Mouse (Mus musculus) forebrain, embryonic 12.5 days (tissue): ENCODE measurements around the gene Cilp2. TPM values are rescaled to one million over a fixed set of nuclear protein-coding genes. Genes with fewer than 3 reads are reported as not detected.

Experiments
- ATAC-seq: fragments of 200-750 bp; cut with Nextera tagmentation; 2 replicates; pipeline ENCODE4 v1.8.0; 2017; ENCODE audit warnings: moderate TSS enrichment; ENCODE audit not compliant: low FRiP score
- H3K27ac ChIP-seq: fragments of 300-500 bp; sonication (generic); 2 replicates; pipeline ENCODE4 v1.5.1; 2016; ENCODE audit warnings: mild to moderate bottlenecking
- H3K27me3 ChIP-seq: fragments of 300-500 bp; sonication (generic); 2 replicates; pipeline ENCODE4 v1.6.1; 2016; ENCODE audit warnings: mild to moderate bottlenecking
- H3K36me3 ChIP-seq: fragments of 300-500 bp; sonication (generic); replicated peaks from 2 replicates; pipeline ENCODE4 v1.6.1; 2016; ENCODE audit warnings: mild to moderate bottlenecking
- H3K4me1 ChIP-seq: fragments of 300-500 bp; sonication (generic); 2 replicates; pipeline ENCODE4 v1.6.1; 2016
- H3K4me2 ChIP-seq: fragments of 300-500 bp; sonication (generic); 2 replicates; pipeline ENCODE4 v1.6.1; 2016; ENCODE audit warnings: mild to moderate bottlenecking, moderate library complexity
- H3K4me3 ChIP-seq: fragments of 300-500 bp; sonication (generic); replicated peaks from 2 replicates; pipeline ENCODE4 v1.5.1; 2016; ENCODE audit warnings: mild to moderate bottlenecking
- H3K9ac ChIP-seq: fragments of 300-500 bp; sonication (generic); 2 replicates; pipeline ENCODE4 v1.6.1; 2016; ENCODE audit warnings: mild to moderate bottlenecking
- H3K9me3 ChIP-seq: fragments of 300-500 bp; sonication (generic); 2 replicates; pipeline ENCODE4 v1.6.1; 2016
- whole genome bisulfite sequencing: fragments of 180-500 bp; shearing (Covaris S2); methylation state at CpG from one replicate; pipeline ENCODE4 v1.1.7; 2016; 5-methylcytosine and 5-hydroxymethylcytosine counted together
- polyA plus RNA-seq: library from polyadenylated mRNA; unstranded; fragments of >200 nt; fragmentation: Nextera tagmentation; extraction: Ambion mirVana; gene quantifications from 2 replicates; pipeline ENCODE4 v1.2.1, GENCODE M21; 2016

Cilp2 gene
- polyA plus RNA-seq, 1 experiment from 2014 or later = 1.1 TPM

DNA sequence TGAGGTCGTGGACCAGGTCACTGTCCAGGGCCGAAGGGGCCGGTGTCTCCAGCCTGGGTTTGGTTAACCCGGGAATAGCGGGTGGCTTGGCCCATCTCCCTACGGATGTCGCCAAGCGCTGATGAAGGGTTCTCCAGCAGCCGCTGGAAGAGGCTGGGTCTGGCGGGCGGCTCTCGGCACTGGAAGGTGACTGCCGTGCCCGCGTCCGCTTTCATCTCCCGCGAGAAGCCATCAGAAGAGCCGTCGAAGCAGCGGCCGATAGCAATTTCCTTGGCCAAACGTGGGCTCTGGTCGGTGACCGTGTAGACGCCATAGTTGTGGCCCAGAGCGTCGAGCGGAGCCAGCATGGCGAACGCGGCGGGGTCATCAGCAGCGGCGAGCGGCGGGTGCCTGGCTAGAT, 6.6 kb downstream of the Cilp2 start:
- ATAC-seq = no peak
- no peak overlapping the region for H3K27ac ChIP-seq
- peaks cover 96% of the 10 kb centered on the region for H3K27me3 ChIP-seq
- peak overlapping the region; percentile 41 for H3K4me3 ChIP-seq
- 0 out of 2 replicates have a peak, but pooled peaks cover 3% of the 10 kb centered on the region for H3K9me3 ChIP-seq
- WGBS = 12% methylated on average over 37 of the region's 37 CpGs
- peak overlapping the region; percentile 53 for H3K4me2 ChIP-seq
- H3K4me1 ChIP-seq = peaks cover 19% of the 10 kb centered on the region
- H3K9ac ChIP-seq = no peak overlapping the region; the same call in 1 of the 2 replicates
- H3K36me3 ChIP-seq = no peaks in the 10 kb centered on the region

DNA sequence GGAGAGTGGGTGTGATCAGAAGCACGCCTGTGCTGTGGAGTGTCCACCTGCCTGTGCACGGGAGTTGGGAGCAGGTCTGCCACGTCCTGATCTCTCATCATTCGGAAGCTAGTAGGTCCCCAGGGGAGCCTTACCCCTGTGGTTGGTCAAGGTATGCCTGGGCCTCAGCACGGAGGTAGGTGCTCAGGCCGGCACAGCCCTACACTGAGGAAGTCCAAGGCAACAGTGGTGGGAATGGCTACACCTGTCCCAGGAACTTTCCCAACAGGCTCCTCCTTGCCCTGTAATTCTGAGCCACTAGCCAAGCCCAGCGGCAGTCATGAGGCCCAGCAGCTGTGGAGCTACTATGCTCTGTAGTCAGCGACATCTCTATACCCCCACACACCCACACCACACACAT, 7.8 kb downstream of the Cilp2 start:
- ATAC-seq = no peak
- Histone ChIP-seq H3K36me3 (no peaks in the 10 kb centered on the region), H3K4me1 (peaks cover 19% of the 10 kb centered on the region), H3K9me3 (0 out of 2 replicates have a peak, but pooled peaks cover 3% of the 10 kb centered on the region), H3K27me3 (peaks cover 84% of the 10 kb centered on the region), H3K27ac (no peak overlapping the region), H3K9ac (no peak overlapping the region), H3K4me2 (no peak overlapping the region), H3K4me3 (no peak overlapping the region)
- 65% methylated on average over 8 of the region's 8 CpGs for WGBS

DNA sequence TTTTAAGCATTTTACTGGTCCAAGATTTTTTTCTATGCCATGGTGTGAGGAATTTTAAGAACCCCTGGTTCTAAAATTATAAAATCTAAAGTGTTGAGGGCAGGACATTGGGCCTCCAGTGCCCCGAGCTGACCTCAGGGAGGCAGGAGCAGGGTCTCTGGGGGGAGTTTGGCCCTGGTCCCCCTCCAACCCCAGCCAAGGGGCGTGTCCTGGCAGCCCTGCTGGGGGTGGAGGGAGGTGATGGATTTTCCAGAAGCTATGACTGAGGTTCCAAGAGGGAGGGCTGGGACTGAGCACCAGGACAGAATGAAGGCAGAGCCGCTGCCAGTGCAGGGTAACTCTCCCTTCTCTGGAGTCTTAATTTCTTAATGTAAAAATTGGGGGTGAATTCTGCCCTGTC, 9.5 kb downstream of the Cilp2 start:
- WGBS = 62% methylated on average over 3 of the region's 3 CpGs
- 0 out of 2 replicates have a peak, but pooled peaks cover 3% of the 10 kb centered on the region for H3K9me3 ChIP-seq

DNA sequence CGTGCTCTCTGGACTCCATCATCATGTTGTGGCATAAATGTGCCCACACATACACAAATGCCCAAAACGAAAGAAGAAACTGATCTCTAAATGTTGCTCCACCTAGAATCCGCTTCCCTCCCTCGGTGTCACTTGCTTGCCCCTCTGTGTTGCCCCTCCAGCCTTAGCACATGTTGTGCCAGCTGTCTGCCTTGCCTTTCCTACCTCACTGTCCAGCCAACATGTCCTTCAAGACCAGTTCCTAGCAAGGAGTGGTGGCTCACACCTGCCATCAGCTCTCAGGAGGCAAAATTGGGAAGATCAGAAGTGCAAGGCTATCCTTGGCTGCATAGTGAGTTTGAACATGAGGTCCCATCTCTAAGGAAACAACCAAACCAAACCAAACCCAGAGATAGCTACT, 10.1 kb downstream of the Cilp2 start:
- H3K4me2 ChIP-seq = no peak overlapping the region
- H3K9me3 ChIP-seq = 0 out of 2 replicates have a peak, but pooled peaks cover 3% of the 10 kb centered on the region
- H3K4me3 ChIP-seq = no peak overlapping the region
- no peak overlapping the region for H3K9ac ChIP-seq
- no peak for ATAC-seq
- H3K27me3 ChIP-seq = peaks cover 61% of the 10 kb centered on the region
- H3K36me3 ChIP-seq = no peaks in the 10 kb centered on the region; the same call in 1 of the 2 replicates
- no peak overlapping the region for H3K27ac ChIP-seq
- WGBS = 91% methylated on average over 4 of the region's 4 CpGs
- peaks cover 16% of the 10 kb centered on the region for H3K4me1 ChIP-seq

More for the DNA sequence above, 9.5 kb downstream of the Cilp2 start:
- ATAC-seq = no peak
- Histone ChIP-seq H3K9ac (no peak overlapping the region), H3K4me1 (peaks cover 19% of the 10 kb centered on the region), H3K27me3 (peaks cover 67% of the 10 kb centered on the region), H3K4me2 (no peak overlapping the region), H3K36me3 (no peaks in the 10 kb centered on the region), H3K4me3 (no peak overlapping the region), H3K27ac (no peak overlapping the region)

DNA sequence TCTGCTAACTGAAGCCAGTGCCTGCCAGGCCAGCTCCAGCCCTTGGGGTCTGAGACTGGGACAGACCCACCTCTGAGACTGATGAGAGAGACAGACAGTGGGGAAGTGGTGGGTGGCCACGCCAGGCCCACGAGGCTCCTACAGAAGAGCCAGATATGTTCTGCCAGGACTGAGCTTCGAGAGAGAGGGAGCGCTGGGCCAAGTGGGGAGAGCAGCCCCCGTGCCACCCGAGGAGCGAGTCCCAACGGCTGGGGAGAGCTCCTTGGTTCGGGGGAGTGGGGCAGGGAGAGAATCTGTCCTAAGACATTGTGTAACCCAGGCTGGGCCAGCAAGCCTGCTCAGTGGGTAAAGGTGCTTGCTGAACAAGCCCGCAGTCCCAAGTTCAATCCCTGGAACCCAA, 10.5 kb downstream of the Cilp2 start:
- ATAC-seq = no peak
- Histone ChIP-seq H3K4me1 (peaks cover 12% of the 10 kb centered on the region), H3K27me3 (peaks cover 57% of the 10 kb centered on the region), H3K36me3 (peaks cover 3% of the 10 kb centered on the region; the same call in 1 of the 2 replicates), H3K4me2 (no peak overlapping the region), H3K9me3 (0 out of 2 replicates have a peak, but pooled peaks cover 3% of the 10 kb centered on the region), H3K4me3 (no peak overlapping the region), H3K27ac (no peak overlapping the region), H3K9ac (no peak overlapping the region)
- 76% methylated on average over 10 of the region's 10 CpGs for WGBS

DNA sequence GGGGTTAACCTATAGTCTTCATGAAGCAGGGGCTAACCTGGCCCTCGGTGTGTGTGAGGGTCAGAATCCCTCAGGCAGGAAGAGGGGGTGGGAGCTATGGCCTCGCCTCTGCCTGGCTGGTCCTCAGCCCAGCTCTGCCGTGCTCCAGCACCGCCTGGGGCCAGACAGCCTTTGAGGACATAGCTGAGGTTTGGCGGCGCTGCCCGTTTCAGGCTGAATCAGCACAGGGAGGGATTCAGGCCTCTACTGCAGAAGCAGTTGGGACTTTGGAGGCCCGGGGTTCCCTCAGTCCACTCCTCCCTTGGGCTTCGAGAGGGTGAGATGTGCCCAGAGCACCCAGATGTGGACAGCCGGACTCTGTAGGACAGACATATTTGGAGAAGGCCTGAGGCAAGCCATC, 11.4 kb downstream of the Cilp2 start:
- H3K9ac ChIP-seq = no peak overlapping the region
- H3K27ac ChIP-seq = no peak overlapping the region
- H3K4me2 ChIP-seq = no peak overlapping the region
- WGBS = 45% methylated on average over 10 of the region's 10 CpGs
- no peaks in the 10 kb centered on the region for H3K9me3 ChIP-seq
- peaks cover 11% of the 10 kb centered on the region for H3K36me3 ChIP-seq
- peaks cover 3% of the 10 kb centered on the region for H3K4me1 ChIP-seq
- peaks cover 48% of the 10 kb centered on the region for H3K27me3 ChIP-seq
- no peak overlapping the region for H3K4me3 ChIP-seq
- no peak for ATAC-seq

DNA sequence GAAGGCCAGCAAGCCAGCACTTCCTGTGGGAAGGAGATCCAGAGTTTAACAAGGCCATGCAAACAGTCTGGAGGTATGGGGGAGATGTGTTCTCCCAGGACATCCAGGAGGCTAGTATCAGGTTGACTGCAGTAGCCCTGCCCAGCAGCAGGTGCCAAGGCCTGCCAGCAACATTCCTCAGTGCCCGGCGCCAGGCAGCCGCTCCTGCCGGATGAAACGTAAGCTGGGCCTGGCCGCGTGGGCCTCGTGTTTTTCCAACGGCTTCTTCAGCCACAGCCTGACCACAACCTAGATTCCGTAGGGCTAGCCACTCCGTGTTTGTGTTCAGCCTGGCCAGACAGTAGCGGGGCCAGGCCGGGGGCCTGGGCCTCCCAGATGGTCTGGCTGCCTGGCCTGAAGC, 12.8 kb downstream of the Cilp2 start:
- no peak for ATAC-seq
- Histone ChIP-seq H3K9ac (no peak overlapping the region), H3K4me1 (no peaks in the 10 kb centered on the region), H3K9me3 (no peaks in the 10 kb centered on the region), H3K27ac (no peak overlapping the region), H3K27me3 (peaks cover 34% of the 10 kb centered on the region), H3K36me3 (peaks cover 18% of the 10 kb centered on the region), H3K4me3 (no peak overlapping the region), H3K4me2 (no peak overlapping the region)
- 91% methylated on average over 13 of the region's 13 CpGs for WGBS

DNA sequence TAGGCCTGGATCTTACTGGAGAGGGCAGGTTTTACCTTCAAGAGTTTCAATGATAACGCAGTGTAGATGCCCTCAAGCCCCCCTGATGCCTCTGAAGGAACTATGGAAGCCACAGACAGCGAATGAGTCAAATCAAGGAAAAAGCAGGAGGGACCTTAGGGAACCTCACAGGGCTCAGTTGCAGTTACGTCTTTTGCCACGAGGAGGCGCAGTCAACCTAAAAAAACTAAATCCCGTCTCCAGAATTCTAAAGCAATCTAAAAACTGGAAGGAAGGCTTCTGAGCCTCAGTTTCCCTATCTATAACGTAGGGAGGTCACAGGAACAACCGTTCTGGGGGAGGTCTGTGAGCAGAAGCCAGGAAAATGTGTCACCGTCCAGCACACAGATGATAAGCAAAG, 13.3 kb downstream of the Cilp2 start:
- H3K9me3 ChIP-seq = no peaks in the 10 kb centered on the region
- no peak overlapping the region for H3K9ac ChIP-seq
- H3K4me2 ChIP-seq = no peak overlapping the region
- H3K27ac ChIP-seq = no peak overlapping the region
- ATAC-seq = no peak
- 12% methylated on average over 9 of the region's 9 CpGs for WGBS
- no peak overlapping the region for H3K4me3 ChIP-seq
- H3K4me1 ChIP-seq = no peaks in the 10 kb centered on the region
- H3K27me3 ChIP-seq = peaks cover 29% of the 10 kb centered on the region
- peaks cover 18% of the 10 kb centered on the region for H3K36me3 ChIP-seq

DNA sequence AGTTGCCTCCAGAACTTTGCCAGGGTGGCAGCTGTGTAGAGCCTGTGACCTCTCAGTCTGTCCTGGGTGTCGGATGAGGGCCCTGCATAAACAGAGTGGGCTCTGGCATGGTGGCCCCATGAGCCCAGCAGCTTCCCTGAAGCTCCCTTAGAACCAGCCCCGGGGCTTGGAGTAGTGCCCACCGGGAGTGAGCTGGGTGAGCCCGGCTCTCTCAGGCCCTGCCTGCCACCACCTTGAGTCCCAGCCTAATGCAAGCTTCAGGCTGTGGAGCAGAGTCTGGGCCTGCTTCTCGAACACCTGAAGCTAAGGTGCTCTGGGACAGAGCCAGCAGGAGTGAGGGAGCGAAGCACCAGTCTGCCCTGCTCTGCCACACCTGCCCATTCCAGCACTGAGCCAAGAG, 16.6 kb downstream of the Cilp2 start:
- H3K27ac ChIP-seq = no peak overlapping the region
- H3K4me2 ChIP-seq = no peak overlapping the region
- H3K9me3 ChIP-seq = no peaks in the 10 kb centered on the region
- 91% methylated on average over 6 of the region's 6 CpGs for WGBS
- peaks cover under 1% of the 10 kb centered on the region; the same call in 1 of the 2 replicates for H3K27me3 ChIP-seq
- peaks cover 23% of the 10 kb centered on the region for H3K36me3 ChIP-seq
- no peak overlapping the region for H3K9ac ChIP-seq
- no peaks in the 10 kb centered on the region for H3K4me1 ChIP-seq
- no peak overlapping the region for H3K4me3 ChIP-seq
- ATAC-seq = no peak

DNA sequence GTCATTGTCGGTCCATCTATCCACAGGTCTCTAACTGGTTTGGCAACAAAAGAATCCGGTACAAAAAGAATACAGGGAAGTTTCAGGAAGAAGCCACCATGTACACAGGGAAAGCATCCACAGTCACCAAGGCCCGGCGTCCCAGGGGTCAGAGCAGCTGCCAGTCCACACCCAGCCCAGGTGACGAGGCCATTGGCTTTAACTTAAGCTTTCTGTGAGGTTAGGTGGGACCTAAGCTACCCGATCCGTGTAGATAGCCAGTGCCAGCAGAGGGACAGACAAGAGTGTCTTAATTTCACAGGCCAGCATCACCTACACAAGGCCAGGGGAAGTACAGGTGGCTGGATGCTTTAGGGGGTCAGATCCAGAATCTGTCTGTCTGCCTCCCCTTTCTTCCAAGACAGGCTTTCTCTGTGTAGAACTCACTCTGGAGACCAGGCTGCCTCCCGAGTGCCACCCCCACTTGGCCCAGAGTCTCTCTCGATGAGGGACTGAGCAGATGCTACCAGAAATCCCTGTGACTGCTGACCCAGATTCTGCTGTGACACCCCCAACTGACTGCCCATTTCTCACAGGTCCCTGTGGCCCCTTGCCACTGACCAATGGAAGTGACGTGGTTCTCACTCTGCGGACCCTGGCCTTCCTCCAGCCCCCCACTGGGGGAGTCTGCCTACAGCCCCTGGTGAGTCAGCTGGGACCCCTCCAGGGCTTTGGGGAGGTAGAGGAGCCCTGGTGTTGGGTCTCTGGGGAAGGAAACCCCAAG, 17.3 kb downstream of the Cilp2 start:
- Histone ChIP-seq H3K27me3 (no peaks in the 10 kb centered on the region), H3K4me2 (no peak overlapping the region), H3K9ac (no peak overlapping the region), H3K27ac (no peak overlapping the region), H3K4me3 (no peak overlapping the region), H3K36me3 (peaks cover 30% of the 10 kb centered on the region), H3K4me1 (no peaks in the 10 kb centered on the region), H3K9me3 (no peaks in the 10 kb centered on the region)
- ATAC-seq = no peak
- WGBS = 91% methylated on average over 11 of the region's 11 CpGs

DNA sequence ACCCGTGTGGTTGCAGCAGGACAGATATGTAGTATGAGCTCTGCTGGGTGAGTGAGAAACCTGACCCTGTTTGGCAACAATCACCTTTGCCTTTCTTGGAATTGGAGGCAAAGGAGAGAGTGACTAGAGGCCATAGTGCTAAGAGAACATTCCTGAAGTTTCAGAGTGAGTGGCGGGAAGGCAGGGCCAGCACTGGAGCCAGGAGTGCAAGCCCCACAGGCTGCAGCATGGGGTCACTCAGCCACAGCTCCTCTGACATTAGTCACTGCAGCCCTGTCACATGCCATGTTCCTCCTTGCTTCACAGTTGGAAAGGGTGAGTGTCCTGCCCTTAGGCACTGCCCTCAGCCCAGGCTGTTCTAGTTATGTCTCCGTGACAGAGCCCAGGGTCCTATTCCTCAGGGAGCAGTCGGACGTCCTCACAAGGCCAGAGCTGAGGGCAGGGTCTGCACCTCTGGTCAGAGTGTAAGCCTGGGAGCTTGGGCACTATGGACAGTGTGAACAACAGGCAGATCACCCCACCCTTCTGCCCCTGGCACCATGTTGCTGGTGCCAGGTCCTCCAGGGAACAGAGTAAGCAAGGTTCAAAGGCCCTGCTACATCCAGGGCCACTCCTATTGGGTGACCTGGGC, 19.7 kb downstream of the Cilp2 start:
- no peaks in the 10 kb centered on the region for H3K9me3 ChIP-seq
- H3K36me3 ChIP-seq = peaks cover 48% of the 10 kb centered on the region
- no peak overlapping the region for H3K4me2 ChIP-seq
- no peaks in the 10 kb centered on the region for H3K4me1 ChIP-seq
- no peak overlapping the region for H3K9ac ChIP-seq
- no peak overlapping the region for H3K4me3 ChIP-seq
- H3K27ac ChIP-seq = no peak overlapping the region
- no peak for ATAC-seq
- WGBS = 86% methylated on average over 5 of the region's 5 CpGs
- no peaks in the 10 kb centered on the region for H3K27me3 ChIP-seq

DNA sequence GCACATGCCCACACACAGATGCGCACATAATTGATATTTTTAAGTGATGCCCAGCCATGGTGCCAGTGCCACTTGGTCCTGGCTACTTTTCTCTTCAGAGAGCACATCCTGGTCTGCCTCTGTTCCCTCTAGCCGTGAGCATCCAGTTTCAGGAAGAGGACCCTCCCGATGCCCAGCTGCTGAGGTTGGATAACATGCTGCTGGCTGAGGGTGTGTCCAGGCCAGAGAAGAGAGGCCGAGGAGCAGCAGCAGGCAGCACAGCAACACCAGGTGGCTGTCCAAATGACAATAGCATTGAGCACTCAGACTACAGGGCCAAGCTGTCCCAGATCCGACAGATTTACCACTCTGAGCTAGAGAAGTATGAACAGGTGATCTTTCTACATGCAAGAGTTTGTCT, 23.3 kb downstream of the Cilp2 start:
- Histone ChIP-seq H3K4me1 (no peaks in the 10 kb centered on the region), H3K9me3 (no peaks in the 10 kb centered on the region), H3K9ac (no peak overlapping the region), H3K36me3 (peaks cover 57% of the 10 kb centered on the region), H3K27ac (no peak overlapping the region), H3K27me3 (no peaks in the 10 kb centered on the region), H3K4me2 (no peak overlapping the region), H3K4me3 (no peak overlapping the region)
- 79% methylated on average over 5 of the region's 5 CpGs for WGBS
- ATAC-seq = no peak
